Mouse (Mus musculus) frontal cortex, postnatal 10 days (tissue): ENCODE measurements around the gene Trim63.
"Not testable (repeated sequence)": the region's sequence is repeated elsewhere in the genome, so short reads cannot be mapped to it uniquely, and the experiment has no call there.

Source experiments
- DNase-seq, 2 experiments: peaks; one replicate each; pipeline ENCODE4 v3.0.0; 2022; ENCODE audit warnings: low spot score in 2 of 2, mixed read lengths in 1 of 2

Gene Trim63

DNA sequence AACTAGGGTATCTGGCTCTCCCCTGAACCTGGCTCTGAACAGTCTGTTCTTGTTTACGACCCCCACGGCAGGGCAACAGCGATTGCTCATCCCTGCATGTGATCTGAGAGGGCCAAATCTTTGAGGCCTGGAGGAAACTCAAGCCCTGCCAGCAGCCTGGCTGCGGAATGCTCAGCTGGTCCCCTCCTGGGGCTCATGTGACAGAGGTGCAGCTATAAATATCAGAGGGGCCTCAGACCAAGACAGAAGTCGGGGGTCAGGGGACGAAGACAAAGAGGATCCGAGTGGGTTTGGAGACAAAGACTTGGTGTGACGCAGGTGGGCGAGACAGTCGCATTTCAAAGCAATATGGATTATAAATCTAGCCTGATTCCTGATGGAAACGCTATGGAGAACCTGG, at the start of gene Trim63:
Gene Trim63, plus strand, starts transcription at position 245 of the 400 bp plus-strand sequence.
- DNase-seq: no peak

DNA sequence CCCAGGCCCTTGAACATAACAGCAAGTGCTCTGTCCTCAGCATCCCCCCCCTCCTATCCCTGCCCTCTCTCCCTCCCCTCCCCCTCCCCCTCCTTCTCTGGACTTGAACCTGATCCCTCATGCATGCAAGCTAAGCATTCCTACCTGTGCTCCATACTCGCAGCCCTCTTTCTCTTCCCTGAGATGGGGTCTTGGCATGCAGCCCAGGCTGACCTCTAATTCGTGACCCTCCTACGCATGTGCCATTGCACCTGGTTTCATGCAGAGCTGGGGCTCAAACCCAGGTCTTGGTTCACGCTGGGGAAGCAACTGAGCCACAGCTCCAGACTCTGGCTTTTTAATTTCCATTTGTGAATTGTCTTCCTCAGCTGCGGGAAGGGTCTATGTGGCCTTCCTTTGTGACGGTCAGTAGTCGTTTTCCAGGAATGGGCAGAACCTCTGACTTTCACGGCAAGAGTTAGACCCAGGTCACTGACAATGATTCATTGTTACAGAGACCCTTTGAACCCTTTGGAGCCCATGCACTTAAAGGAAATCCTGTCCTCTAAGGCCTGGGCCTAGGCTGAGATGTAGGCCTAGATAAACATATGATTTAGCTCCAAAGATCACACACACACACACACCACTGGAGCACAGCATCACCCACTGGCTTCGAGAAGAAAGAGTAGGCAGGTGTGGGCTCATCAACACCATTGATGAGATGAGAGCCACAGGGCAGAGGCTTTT, 48.9 kb upstream of the Trim63 start:
- no peak for DNase-seq

GRCm38 (mm10) chr4:134268102-134268655, 46.7 kb upstream of the Trim63 start:
- no peak for DNase-seq

GRCm38 (mm10) chr4:134269622-134270021, 45.3 kb upstream of the Trim63 start:
- not testable (repeated sequence) for DNase-seq

DNA sequence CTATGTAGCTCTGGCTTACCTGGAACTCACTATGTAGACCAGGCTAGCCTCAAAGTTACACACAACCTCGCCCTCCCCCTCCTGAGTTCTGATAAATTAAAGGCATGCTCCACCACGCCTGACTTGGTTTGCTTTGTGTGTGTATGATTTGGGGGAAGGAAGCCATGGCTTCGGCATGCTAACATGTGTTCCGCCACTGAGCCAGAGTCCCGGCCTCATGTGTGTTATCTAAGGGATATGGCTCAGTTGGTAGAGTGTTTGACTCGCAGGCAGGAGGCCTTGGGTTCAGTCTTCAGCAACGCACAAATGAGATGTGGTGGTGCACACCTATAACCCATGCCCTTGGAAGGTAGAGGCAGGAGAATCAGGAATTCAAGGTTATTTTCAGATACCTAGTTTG, 42.9 kb upstream of the Trim63 start:
- DNase-seq: no peak

DNA sequence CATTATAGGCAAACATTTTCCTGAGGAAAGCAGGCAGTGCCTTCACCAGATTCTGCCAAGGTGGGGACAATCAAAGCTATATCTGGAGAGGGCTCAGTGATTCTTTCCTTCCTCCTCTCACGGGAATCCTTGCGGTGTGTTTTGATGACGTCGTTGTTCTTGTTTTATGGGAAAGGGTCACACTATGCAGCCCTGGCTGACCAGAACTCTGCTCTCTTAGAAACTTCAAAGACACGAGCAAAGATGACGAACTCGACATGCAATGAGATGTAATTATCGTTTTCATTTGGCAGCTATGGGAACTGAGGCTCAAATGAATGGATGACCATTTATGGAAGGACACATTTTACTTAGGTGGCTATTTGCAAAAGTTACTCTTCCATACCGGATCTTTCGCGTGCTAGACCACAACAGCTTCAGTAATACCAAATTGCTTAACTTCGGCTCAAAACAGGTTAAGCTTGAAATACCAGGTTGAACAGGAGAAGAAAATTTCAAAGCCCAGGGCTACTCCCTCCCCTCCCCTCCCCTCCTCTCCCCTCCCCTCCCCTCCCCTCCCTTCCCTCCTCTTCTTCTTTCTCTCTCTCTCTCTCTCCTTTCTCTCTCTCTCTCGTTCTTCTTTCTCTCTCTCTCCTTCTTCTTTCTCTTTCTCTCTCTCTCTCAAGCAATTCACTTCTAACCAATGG, 42.0 kb upstream of the Trim63 start:
- no peak for DNase-seq

GRCm38 (mm10) chr4:134273417-134274345, 41.2 kb upstream of the Trim63 start:
- no peak for DNase-seq

DNA sequence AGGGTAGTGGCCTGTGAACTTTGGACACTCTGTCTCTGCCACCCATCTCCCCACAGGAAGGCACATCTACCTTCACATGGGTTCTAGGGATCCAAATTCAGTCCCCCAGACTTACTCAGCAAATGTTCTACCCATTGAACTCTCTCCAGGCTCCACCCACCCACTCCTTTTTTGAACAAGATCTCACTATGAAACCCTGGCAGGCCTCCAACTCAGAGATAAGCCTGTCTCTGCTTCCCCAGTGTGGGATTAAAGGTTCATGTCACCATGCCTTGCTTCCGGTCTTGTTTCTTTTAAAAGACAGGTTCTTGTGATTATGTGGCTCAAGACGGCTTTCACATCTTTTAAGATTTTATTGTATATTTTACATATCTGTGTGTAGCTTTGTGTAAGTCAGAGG, 30.0 kb upstream of the Trim63 start:
- DNase-seq: no peak

DNA sequence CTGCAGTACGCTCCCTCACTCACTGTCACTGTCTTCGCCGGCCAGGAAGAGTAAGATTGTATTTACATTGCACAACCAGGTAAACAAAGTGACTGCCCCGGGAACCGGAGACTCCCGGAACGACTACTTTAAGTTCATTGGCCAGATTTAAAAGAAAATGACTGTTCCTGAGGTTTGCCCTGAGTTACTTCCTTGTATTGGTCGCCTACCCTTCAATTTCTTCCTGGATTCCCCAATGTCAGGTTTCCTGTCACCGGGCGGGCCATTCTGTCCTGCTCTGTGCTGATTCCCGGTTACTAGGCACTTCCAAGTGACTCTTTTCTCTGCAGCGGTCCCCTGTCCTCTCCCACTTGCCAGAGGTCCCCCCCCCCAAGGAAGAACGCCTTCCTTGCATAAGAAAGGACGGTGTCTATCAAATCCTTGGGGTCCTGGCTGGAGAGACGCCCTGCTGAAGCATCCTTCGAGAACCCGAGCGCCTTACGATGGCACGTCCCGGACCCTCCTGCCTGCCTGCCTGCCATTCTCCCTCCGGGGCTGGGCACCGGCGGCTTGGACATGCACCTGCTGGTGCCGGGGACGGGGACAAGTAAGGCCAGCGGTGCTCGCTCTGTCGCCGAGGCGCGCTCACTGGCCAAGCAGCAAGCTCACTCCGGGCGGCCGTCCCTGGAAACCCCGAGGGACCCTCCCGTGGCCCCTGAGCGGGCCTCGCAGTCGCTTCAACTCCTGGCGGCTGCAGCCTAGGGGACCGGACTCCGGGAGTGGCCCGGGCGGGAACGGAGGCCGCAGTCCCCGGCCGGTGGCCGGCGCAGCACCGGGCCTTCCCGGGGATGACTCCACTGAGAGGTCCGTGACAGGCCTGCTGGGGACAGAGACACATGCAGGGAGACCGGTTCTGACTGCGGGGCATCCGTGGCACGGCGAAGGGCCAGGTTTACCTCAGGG, 28.4 kb upstream of the Trim63 start:
- DNase-seq: no peak

DNA sequence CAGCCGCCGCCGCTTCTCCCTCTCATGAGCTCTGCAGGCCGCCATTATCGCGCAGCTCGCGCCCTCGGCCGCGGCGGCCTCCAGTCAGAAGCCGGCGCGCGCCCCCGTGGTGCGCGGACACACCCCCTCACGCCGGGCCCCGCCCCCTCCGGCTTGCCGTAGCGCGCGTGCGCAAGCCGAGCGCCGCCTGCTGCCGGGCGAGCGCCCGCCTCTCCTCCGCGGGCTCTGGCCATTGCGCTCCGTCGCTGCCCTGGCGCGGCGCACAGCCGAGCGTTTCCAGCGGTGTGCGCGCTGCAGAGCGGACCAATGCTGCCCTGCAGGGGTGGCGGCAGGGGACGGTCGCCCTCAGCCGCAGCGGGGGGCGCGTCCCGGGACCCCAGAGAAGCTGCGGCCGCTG, 27.8 kb upstream of the Trim63 start:
- DNase-seq: peak; percentile 89 to 96

- DNase-seq: peak; percentile 59 to 62
Measured at GRCm38 (mm10) chr4:134287575-134288025, 27.3 kb upstream of the Trim63 start, which contains the start of gene Pdik1l. Pdik1l (minus strand) TSS chr4:134287895.

- DNase-seq: no peak
Measured at GRCm38 (mm10) chr4:134288397-134289256, 26.3 kb upstream of the Trim63 start.

DNA sequence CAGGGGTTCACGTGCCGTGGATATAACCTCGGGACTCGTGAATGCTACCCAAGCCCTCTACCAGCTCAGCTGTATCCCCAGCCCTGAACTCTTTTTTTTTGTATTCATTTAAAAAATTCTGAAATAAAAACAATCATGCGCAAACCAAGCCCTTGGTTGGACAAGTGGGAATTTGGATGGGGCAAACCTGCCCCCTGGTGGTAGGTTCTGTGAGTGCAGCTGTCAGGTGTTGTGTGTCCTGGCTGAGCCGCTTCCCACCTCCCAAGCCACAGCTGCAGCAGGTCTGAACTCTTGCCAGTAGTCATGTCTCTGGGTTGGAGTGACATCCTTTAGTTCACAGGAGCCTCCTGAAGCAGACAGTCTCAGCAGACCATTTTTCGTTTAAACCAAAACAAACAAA, 22.9 kb upstream of the Trim63 start:
- DNase-seq: peak in 1 of 2 experiments; percentile 57

GRCm38 (mm10) chr4:134293061-134293691, 21.7 kb upstream of the Trim63 start:
- DNase-seq: no peak

- no peak for DNase-seq
Measured at GRCm38 (mm10) chr4:134293692-134294163, 21.2 kb upstream of the Trim63 start.

DNA sequence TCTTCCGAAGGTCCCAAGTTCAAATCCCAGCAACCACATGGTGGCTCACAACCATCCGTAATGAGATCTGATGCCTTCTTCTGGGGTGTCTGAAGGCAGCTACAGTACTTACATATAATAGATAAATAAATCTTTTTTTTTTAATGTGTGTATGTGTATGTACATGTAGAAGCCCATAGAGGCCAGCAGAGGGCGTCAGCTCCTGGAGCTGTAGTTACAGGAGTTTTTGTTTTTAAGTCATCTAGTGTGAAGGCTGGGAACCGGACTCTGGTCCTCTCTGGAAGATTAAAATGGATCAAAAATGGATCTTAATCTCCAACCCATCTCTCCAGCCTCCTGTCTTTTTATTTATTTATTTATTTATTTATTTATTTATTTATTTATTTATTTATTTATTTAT, 18.8 kb upstream of the Trim63 start:
- DNase-seq: not testable (repeated sequence)

GRCm38 (mm10) chr4:134296523-134296922, 18.4 kb upstream of the Trim63 start:
- no peak for DNase-seq

DNA sequence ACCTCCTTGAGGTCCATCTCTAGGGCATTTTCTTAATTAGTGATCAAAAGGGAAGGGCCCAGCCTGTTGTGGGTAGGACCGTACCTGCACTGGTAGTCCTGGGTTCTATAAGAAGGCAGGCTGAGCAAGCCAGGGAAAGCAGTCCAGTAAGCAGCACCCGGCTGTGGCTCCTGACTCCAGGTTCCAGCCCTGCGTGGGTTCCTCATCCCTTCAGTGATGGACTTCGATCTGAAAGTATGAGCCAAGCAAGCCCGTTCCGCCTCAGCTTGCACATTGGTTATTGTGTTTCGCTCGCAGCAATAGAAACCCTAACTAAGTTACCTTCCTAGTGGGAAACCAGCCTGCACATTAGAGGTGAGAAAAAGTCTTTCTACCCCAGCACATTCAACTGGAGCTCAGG, 17.6 kb upstream of the Trim63 start:
- no peak for DNase-seq
